Mouse (Mus musculus) spleen, postnatal 14 days (tissue): ENCODE results near the gene Map2.

Experiments used
- DNase-seq, 2 experiments: peaks; one replicate each; pipeline ENCODE4 v3.0.0; 2021 to 2022; ENCODE audit warnings: low spot score in 2 of 2

The Map2 gene

GRCm38 (mm10) chr1:66196716-66197115 lies 21.6 kb downstream of the Map2 start:
- no peak for DNase-seq

- DNase-seq: no peak
Measured at GRCm38 (mm10) chr1:66205517-66205916, 30.4 kb downstream of the Map2 start.

GRCm38 (mm10) chr1:66206904-66207303 lies 31.8 kb downstream of the Map2 start:
- no peak for DNase-seq

- DNase-seq: no peak
Measured at GRCm38 (mm10) chr1:66211074-66211791, 36.2 kb downstream of the Map2 start.

- DNase-seq: no peak
Measured at GRCm38 (mm10) chr1:66221497-66221896, 46.4 kb downstream of the Map2 start.

- DNase-seq: no peak
Measured at GRCm38 (mm10) chr1:66223331-66223730, 48.3 kb downstream of the Map2 start.

GRCm38 (mm10) chr1:66226372-66227368 lies 51.6 kb downstream of the Map2 start:
- DNase-seq: no peak

- no peak for DNase-seq
Measured at GRCm38 (mm10) chr1:66228205-66228604, 53.1 kb downstream of the Map2 start.

GRCm38 (mm10) chr1:66230345-66230744 lies 55.3 kb downstream of the Map2 start:
- no peak for DNase-seq

- no peak for DNase-seq
Measured at GRCm38 (mm10) chr1:66231963-66232362, 56.9 kb downstream of the Map2 start.

- no peak for DNase-seq
Measured at GRCm38 (mm10) chr1:66244910-66245309, 69.8 kb downstream of the Map2 start.

GRCm38 (mm10) chr1:66251649-66252332 lies 76.7 kb downstream of the Map2 start:
- DNase-seq: no peak

- no peak for DNase-seq
Measured at GRCm38 (mm10) chr1:66252333-66252724, 77.3 kb downstream of the Map2 start.

GRCm38 (mm10) chr1:66263220-66263619 lies 88.1 kb downstream of the Map2 start:
- DNase-seq: no peak

- DNase-seq: no peak
Measured at GRCm38 (mm10) chr1:66266231-66266924, 91.3 kb downstream of the Map2 start.

- DNase-seq: no peak
Measured at GRCm38 (mm10) chr1:66277663-66278062, 102.6 kb downstream of the Map2 start.

- no peak for DNase-seq
Measured at GRCm38 (mm10) chr1:66279222-66280009, 104.3 kb downstream of the Map2 start.

- DNase-seq: no peak
Measured at GRCm38 (mm10) chr1:66280152-66280551, 105.1 kb downstream of the Map2 start.

GRCm38 (mm10) chr1:66282447-66282846 lies 107.4 kb downstream of the Map2 start:
- no peak for DNase-seq

- DNase-seq: no peak
Measured at GRCm38 (mm10) chr1:66288987-66289386, 113.9 kb downstream of the Map2 start.
